Mouse (Mus musculus): ENCODE data around the gene A630023A22Rik. TPM values are rescaled to one million over a fixed set of nuclear protein-coding genes. Genes with fewer than 3 reads are reported as not detected.
A peak's percentile ranks its signal among the peaks of the same experiment; 100 is the strongest.

A630023A22Rik gene
- polyA plus RNA-seq, 1 experiment from 2014 or later = not detected

- WGBS = 11% methylated on average over 11 of the region's 11 CpGs
- no peak overlapping the region for H3K4me2 ChIP-seq (replicated peaks)
- H3K9ac ChIP-seq = no peak overlapping the region
- H3K27ac ChIP-seq = no peak overlapping the region
- H3K27me3 ChIP-seq = 0 out of 2 replicates have a peak, but pooled peaks cover 4% of the 10 kb centered on the region
- H3K9me3 ChIP-seq (replicated peaks) = no peaks in the 10 kb centered on the region
- no peaks in the 10 kb centered on the region; the same call in 1 of the 2 replicates for H3K4me1 ChIP-seq
- H3K4me3 ChIP-seq = no peak overlapping the region
- H3K36me3 ChIP-seq = no peaks in the 10 kb centered on the region
- ATAC-seq (ENCODE audit: low FRiP score) = peak; percentile 65
These were observed 22.1 kb downstream of the A630023A22Rik start for GRCm38 (mm10) chr14:34080321-34080997.

GRCm38 (mm10) chr14:34078293-34078692 lies 24.3 kb downstream of the A630023A22Rik start:
- Histone ChIP-seq H3K36me3 (no peaks in the 10 kb centered on the region), H3K9me3 (replicated peaks) (no peaks in the 10 kb centered on the region), H3K4me2 (replicated peaks) (no peak overlapping the region), H3K4me3 (no peak overlapping the region), H3K4me1 (no peaks in the 10 kb centered on the region; the same call in 1 of the 2 replicates), H3K27ac (no peak overlapping the region), H3K27me3 (0 out of 2 replicates have a peak, but pooled peaks cover 4% of the 10 kb centered on the region), H3K9ac (no peak overlapping the region)
- WGBS = 83% methylated on average over 4 of the region's 4 CpGs
- ATAC-seq (ENCODE audit: low FRiP score) = no peak

- Histone ChIP-seq H3K4me2 (replicated peaks) (no peak overlapping the region), H3K9ac (no peak overlapping the region), H3K27me3 (0 out of 2 replicates have a peak, but pooled peaks cover 4% of the 10 kb centered on the region), H3K27ac (no peak overlapping the region), H3K4me1 (no peaks in the 10 kb centered on the region; the same call in 1 of the 2 replicates), H3K9me3 (replicated peaks) (no peaks in the 10 kb centered on the region), H3K36me3 (no peaks in the 10 kb centered on the region), H3K4me3 (no peak overlapping the region)
- no peak for ATAC-seq (ENCODE audit: low FRiP score)
- WGBS = 71% methylated on average over 5 of the region's 5 CpGs
These were observed 25.3 kb downstream of the A630023A22Rik start for GRCm38 (mm10) chr14:34077222-34077621.

GRCm38 (mm10) chr14:34075346-34075745 lies 27.2 kb downstream of the A630023A22Rik start:
- 21% methylated on average over 4 of the region's 4 CpGs for WGBS
- Histone ChIP-seq H3K4me2 (replicated peaks) (no peak overlapping the region), H3K9me3 (replicated peaks) (no peaks in the 10 kb centered on the region), H3K27me3 (no peaks in the 10 kb centered on the region), H3K4me1 (no peaks in the 10 kb centered on the region), H3K27ac (no peak overlapping the region), H3K9ac (no peak overlapping the region), H3K4me3 (no peak overlapping the region), H3K36me3 (no peaks in the 10 kb centered on the region)
- no peak for ATAC-seq (ENCODE audit: low FRiP score)

- Histone ChIP-seq H3K27ac (no peak overlapping the region), H3K9ac (no peak overlapping the region), H3K4me2 (replicated peaks) (no peak overlapping the region), H3K4me3 (no peak overlapping the region), H3K36me3 (no peaks in the 10 kb centered on the region), H3K4me1 (no peaks in the 10 kb centered on the region), H3K27me3 (no peaks in the 10 kb centered on the region), H3K9me3 (replicated peaks) (no peaks in the 10 kb centered on the region)
- 71% methylated on average over 6 of the region's 6 CpGs for WGBS
- no peak for ATAC-seq (ENCODE audit: low FRiP score)
These were observed 30.9 kb downstream of the A630023A22Rik start for GRCm38 (mm10) chr14:34071665-34072064.

- no peak within 1 kb of the TSS for H3K4me2 ChIP-seq (replicated peaks)
- WGBS = 95% methylated on average over 6 of the region's 6 CpGs
- ATAC-seq (ENCODE audit: low FRiP score) = no peak
- no peaks in the 10 kb centered on the region for H3K4me1 ChIP-seq
- no peak within 1 kb of the TSS for H3K9ac ChIP-seq
- H3K36me3 ChIP-seq = no peaks in the 10 kb centered on the region
- no peak within 1 kb of the TSS for H3K4me3 ChIP-seq
- H3K9me3 ChIP-seq (replicated peaks) = no peaks in the 10 kb centered on the region; the same call in 1 of the 2 replicates
- H3K27me3 ChIP-seq = no peaks in the 10 kb centered on the region
- no peak within 1 kb of the TSS for H3K27ac ChIP-seq
These were observed 50.0 kb downstream of the A630023A22Rik start, which contains the start of gene Antxrl for GRCm38 (mm10) chr14:34052516-34052915. Antxrl (plus strand) TSS chr14:34052707.

GRCm38 (mm10) chr14:34050101-34050779 lies 52.3 kb downstream of the A630023A22Rik start:
- WGBS = 74% methylated on average over 5 of the region's 5 CpGs
- Histone ChIP-seq H3K4me3 (no peak overlapping the region), H3K27ac (no peak overlapping the region)

GRCm38 (mm10) chr14:34043341-34043740 lies 59.2 kb downstream of the A630023A22Rik start:
- Histone ChIP-seq H3K9me3 (replicated peaks) (no peaks in the 10 kb centered on the region), H3K4me1 (no peaks in the 10 kb centered on the region), H3K27me3 (no peaks in the 10 kb centered on the region), H3K36me3 (no peaks in the 10 kb centered on the region), H3K9ac (no peak overlapping the region), H3K4me3 (no peak overlapping the region), H3K4me2 (replicated peaks) (no peak overlapping the region), H3K27ac (no peak overlapping the region)
- ATAC-seq (ENCODE audit: low FRiP score) = no peak
- WGBS = 72% methylated on average over 3 of the region's 3 CpGs

More at GRCm38 (mm10) chr14:34050101-34050779, 52.3 kb downstream of the A630023A22Rik start:
- Histone ChIP-seq H3K9ac (no peak overlapping the region), H3K27me3 (no peaks in the 10 kb centered on the region), H3K4me2 (replicated peaks) (no peak overlapping the region), H3K36me3 (no peaks in the 10 kb centered on the region), H3K9me3 (replicated peaks) (no peaks in the 10 kb centered on the region), H3K4me1 (no peaks in the 10 kb centered on the region)
- no peak for ATAC-seq (ENCODE audit: low FRiP score)

GRCm38 (mm10) chr14:34041241-34041640 lies 61.3 kb downstream of the A630023A22Rik start:
- H3K36me3 ChIP-seq = no peaks in the 10 kb centered on the region
- H3K4me1 ChIP-seq = no peaks in the 10 kb centered on the region
- 85% methylated on average over 4 of the region's 4 CpGs for WGBS

GRCm38 (mm10) chr14:34033841-34034610 lies 68.5 kb downstream of the A630023A22Rik start:
- WGBS = 88% methylated on average over 8 of the region's 8 CpGs

More at GRCm38 (mm10) chr14:34041241-34041640, 61.3 kb downstream of the A630023A22Rik start:
- Histone ChIP-seq H3K9me3 (replicated peaks) (no peaks in the 10 kb centered on the region), H3K4me2 (replicated peaks) (no peak overlapping the region), H3K4me3 (no peak overlapping the region), H3K27ac (no peak overlapping the region), H3K9ac (no peak overlapping the region), H3K27me3 (no peaks in the 10 kb centered on the region)
- ATAC-seq (ENCODE audit: low FRiP score) = no peak

GRCm38 (mm10) chr14:34026710-34027109 lies 75.8 kb downstream of the A630023A22Rik start:
- no peaks in the 10 kb centered on the region for H3K36me3 ChIP-seq
- H3K27me3 ChIP-seq = no peaks in the 10 kb centered on the region
- no peaks in the 10 kb centered on the region for H3K4me1 ChIP-seq
- H3K9me3 ChIP-seq (replicated peaks) = 0 out of 2 replicates have a peak, but pooled peaks cover 4% of the 10 kb centered on the region
- H3K4me2 ChIP-seq (replicated peaks) = no peak overlapping the region
- H3K27ac ChIP-seq = no peak overlapping the region
- no peak overlapping the region for H3K4me3 ChIP-seq
- 74% methylated on average over 2 of the region's 2 CpGs for WGBS
- ATAC-seq (ENCODE audit: low FRiP score) = no peak
- no peak overlapping the region for H3K9ac ChIP-seq

More at GRCm38 (mm10) chr14:34033841-34034610, 68.5 kb downstream of the A630023A22Rik start:
- no peak overlapping the region for H3K9ac ChIP-seq
- H3K4me2 ChIP-seq (replicated peaks) = no peak overlapping the region
- H3K36me3 ChIP-seq = no peaks in the 10 kb centered on the region
- no peaks in the 10 kb centered on the region for H3K27me3 ChIP-seq
- ATAC-seq (ENCODE audit: low FRiP score) = no peak
- H3K27ac ChIP-seq = no peak overlapping the region
- no peaks in the 10 kb centered on the region for H3K9me3 ChIP-seq (replicated peaks)
- H3K4me3 ChIP-seq = no peak overlapping the region
- no peaks in the 10 kb centered on the region for H3K4me1 ChIP-seq

- Histone ChIP-seq H3K27ac (no peak overlapping the region), H3K9me3 (replicated peaks) (no peaks in the 10 kb centered on the region), H3K4me1 (no peaks in the 10 kb centered on the region), H3K4me2 (replicated peaks) (no peak overlapping the region), H3K9ac (no peak overlapping the region), H3K27me3 (no peaks in the 10 kb centered on the region), H3K36me3 (no peaks in the 10 kb centered on the region), H3K4me3 (no peak overlapping the region)
- WGBS = 87% methylated on average over 2 of the region's 2 CpGs
- no peak for ATAC-seq (ENCODE audit: low FRiP score)
These were observed 85.6 kb downstream of the A630023A22Rik start for GRCm38 (mm10) chr14:34016938-34017337.
